Mouse (Mus musculus) midbrain, embryonic 14.5 days (tissue): ENCODE results near the gene Rpl5. TPM values are rescaled to one million over a fixed set of nuclear protein-coding genes. Genes with fewer than 3 reads are reported as not detected.

ENCODE experiments used
- ATAC-seq: fragments of 200-750 bp; cut with Nextera tagmentation; 2 replicates; pipeline ENCODE4 v1.8.0; 2017; ENCODE audit warnings: moderate number of reproducible peaks, moderate library complexity; ENCODE audit not compliant: low FRiP score, low TSS enrichment
- DNase-seq: peaks from one replicate; pipeline ENCODE4 v3.0.0-alpha.2; 2015
- H3K27ac ChIP-seq: fragments of 300-500 bp; sonication (generic); replicated peaks from 2 replicates; pipeline ENCODE4 v1.5.1; 2014; ENCODE audit warnings: mild to moderate bottlenecking, low read depth, low read length, moderate library complexity
- H3K27me3 ChIP-seq: fragments of 300-500 bp; sonication (generic); 2 replicates; pipeline ENCODE4 v1.6.1; 2014; ENCODE audit warnings: low read length, control low read depth, mixed read lengths; ENCODE audit not compliant: control insufficient read depth, insufficient read depth
- H3K36me3 ChIP-seq: fragments of 300-500 bp; sonication (generic); 2 replicates; pipeline ENCODE4 v1.6.1; 2014; ENCODE audit warnings: low read length, control low read depth; ENCODE audit not compliant: control insufficient read depth, insufficient read depth
- H3K4me1 ChIP-seq: fragments of 300-500 bp; sonication (generic); 2 replicates; pipeline ENCODE4 v1.6.1; 2014; ENCODE audit warnings: mild to moderate bottlenecking, antibody characterized with exemption, low read length, control low read depth; ENCODE audit not compliant: control insufficient read depth, insufficient read depth
- H3K4me2 ChIP-seq: fragments of 300-500 bp; sonication (generic); 2 replicates; pipeline ENCODE4 v1.6.1; 2014; ENCODE audit warnings: mild to moderate bottlenecking, low read length, moderate library complexity
- H3K4me3 ChIP-seq: fragments of 300-500 bp; sonication (generic); replicated peaks from 2 replicates; pipeline ENCODE4 v1.5.1; 2014; ENCODE audit warnings: low read depth, low read length
- H3K9ac ChIP-seq: fragments of 300-500 bp; sonication (generic); replicated peaks from 2 replicates; pipeline ENCODE4 v1.6.1; 2014; ENCODE audit warnings: mild to moderate bottlenecking, low read length, moderate library complexity
- H3K9me3 ChIP-seq: fragments of 300-500 bp; sonication (generic); 2 replicates; pipeline ENCODE4 v1.6.1; 2016; ENCODE audit warnings: low read length, control low read depth, mixed read lengths; ENCODE audit not compliant: control insufficient read depth
- WGBS: fragments of 180-500 bp; shearing (Covaris S2); extraction: QIAGEN DNeasy Blood & Tissue Kit; methylation state at CpG from one replicate; pipeline ENCODE4 v1.1.7; 2014; 5-methylcytosine and 5-hydroxymethylcytosine counted together
- polyA plus RNA-seq: library from polyadenylated mRNA; unstranded; fragments of >200 nt; fragmentation: Nextera tagmentation; extraction: Ambion mirVana; gene quantifications from 2 replicates; pipeline ENCODE4 v1.2.1, GENCODE M21; 2014

Rpl5 gene
- polyA plus RNA-seq, 1 experiment from 2014 or later, result 74.8 TPM

GRCm38 (mm10) chr5:107942941-107943340 is 42.6 kb downstream of the Rpl5 start:
- H3K4me1 ChIP-seq, result no peaks in the 10 kb centered on the region
- no peaks in the 10 kb centered on the region for H3K36me3 ChIP-seq
- no peaks in the 10 kb centered on the region for H3K9me3 ChIP-seq
- ATAC-seq (no peak), DNase-seq (no peak)
- H3K4me3 ChIP-seq, result no peak overlapping the region
- no peak overlapping the region for H3K27ac ChIP-seq
- H3K27me3 ChIP-seq, result no peaks in the 10 kb centered on the region
- no peak overlapping the region for H3K4me2 ChIP-seq
- H3K9ac ChIP-seq, result no peak overlapping the region
- WGBS, result 96% methylated on average over 1 of the region's 1 CpGs

GRCm38 (mm10) chr5:107943526-107943925 is 43.2 kb downstream of the Rpl5 start:
- ATAC-seq (no peak), DNase-seq (no peak)
- no peaks in the 10 kb centered on the region for H3K36me3 ChIP-seq
- H3K9me3 ChIP-seq, result no peaks in the 10 kb centered on the region
- no peak overlapping the region for H3K27ac ChIP-seq
- no peak overlapping the region for H3K9ac ChIP-seq
- no peaks in the 10 kb centered on the region for H3K27me3 ChIP-seq
- no peaks in the 10 kb centered on the region for H3K4me1 ChIP-seq
- no peak overlapping the region for H3K4me3 ChIP-seq
- no peak overlapping the region for H3K4me2 ChIP-seq
- 89% methylated on average over 6 of the region's 6 CpGs for WGBS

GRCm38 (mm10) chr5:107946475-107946874 is 46.2 kb downstream of the Rpl5 start:
- no peaks in the 10 kb centered on the region for H3K4me1 ChIP-seq
- ATAC-seq (no peak), DNase-seq (no peak)
- no peak overlapping the region for H3K9ac ChIP-seq
- 93% methylated on average over 1 of the region's 1 CpGs for WGBS
- H3K27ac ChIP-seq, result no peak overlapping the region
- H3K4me3 ChIP-seq, result no peak overlapping the region
- no peaks in the 10 kb centered on the region for H3K27me3 ChIP-seq
- H3K9me3 ChIP-seq, result no peaks in the 10 kb centered on the region
- H3K36me3 ChIP-seq, result no peaks in the 10 kb centered on the region
- H3K4me2 ChIP-seq, result no peak overlapping the region

- peak; percentile 38 for DNase-seq
- no peaks in the 10 kb centered on the region for H3K27me3 ChIP-seq
- no peak overlapping the region for H3K4me2 ChIP-seq
- 91% methylated on average over 2 of the region's 2 CpGs for WGBS
- no peaks in the 10 kb centered on the region for H3K9me3 ChIP-seq
- ATAC-seq, result no peak
- no peak overlapping the region for H3K9ac ChIP-seq
- H3K4me1 ChIP-seq, result no peaks in the 10 kb centered on the region
- H3K27ac ChIP-seq, result no peak overlapping the region
- H3K36me3 ChIP-seq, result no peaks in the 10 kb centered on the region
- H3K4me3 ChIP-seq, result no peak overlapping the region
Observed at GRCm38 (mm10) chr5:107947548-107947947, 47.2 kb downstream of the Rpl5 start.

- Histone ChIP-seq H3K27me3 (no peaks in the 10 kb centered on the region), H3K4me2 (no peak overlapping the region), H3K36me3 (no peaks in the 10 kb centered on the region), H3K27ac (no peak overlapping the region), H3K9ac (no peak overlapping the region), H3K4me1 (no peaks in the 10 kb centered on the region), H3K4me3 (no peak overlapping the region), H3K9me3 (no peaks in the 10 kb centered on the region)
- DNase-seq, result no peak
- WGBS, result 94% methylated on average over 1 of the region's 1 CpGs
- ATAC-seq, result no peak
Observed at GRCm38 (mm10) chr5:107948899-107949298, 48.6 kb downstream of the Rpl5 start.

- H3K4me3 ChIP-seq, result no peak overlapping the region
- H3K4me2 ChIP-seq, result no peak overlapping the region
- no peaks in the 10 kb centered on the region for H3K27me3 ChIP-seq
- no peaks in the 10 kb centered on the region for H3K4me1 ChIP-seq
- no peak overlapping the region for H3K9ac ChIP-seq
- WGBS, result 93% methylated on average over 3 of the region's 3 CpGs
- no peak for ATAC-seq
- H3K36me3 ChIP-seq, result no peaks in the 10 kb centered on the region
- no peaks in the 10 kb centered on the region for H3K9me3 ChIP-seq
- DNase-seq, result no peak
- no peak overlapping the region for H3K27ac ChIP-seq
Observed at GRCm38 (mm10) chr5:107949607-107950006, 49.3 kb downstream of the Rpl5 start.

- Histone ChIP-seq H3K27ac (no peak overlapping the region), H3K36me3 (no peaks in the 10 kb centered on the region), H3K27me3 (no peaks in the 10 kb centered on the region), H3K4me1 (no peaks in the 10 kb centered on the region), H3K4me2 (no peak overlapping the region), H3K9ac (no peak overlapping the region), H3K4me3 (no peak overlapping the region), H3K9me3 (no peaks in the 10 kb centered on the region)
- no peak for DNase-seq
- 81% methylated on average over 5 of the region's 5 CpGs for WGBS
- ATAC-seq, result no peak
Observed at GRCm38 (mm10) chr5:107950643-107951042, 50.3 kb downstream of the Rpl5 start.

Other genes starting within 250 kb of the Rpl5 start
- not detected in 2 replicates for gene Gfi1, start 174.5 kb upstream of the Rpl5 start, polyA plus RNA-seq
- 0.18 and 0.33 TPM in 2 replicates for gene Ube2d2b, start 70.4 kb upstream of the Rpl5 start, polyA plus RNA-seq
- 40.5 and 44.3 TPM in 2 replicates for gene Evi5, start 25.4 kb upstream of the Rpl5 start, polyA plus RNA-seq
- 48.5 and 53.9 TPM in 2 replicates for gene Fam69a, start 86.6 kb downstream of the Rpl5 start, polyA plus RNA-seq
- gene Mtf2, start 165.2 kb downstream of the Rpl5 start, polyA plus RNA-seq, result 91.4 and 113 TPM in 2 replicates
- 19.1 and 19.3 TPM in 2 replicates for gene Tmed5, start 232.1 kb downstream of the Rpl5 start, polyA plus RNA-seq
- 2.2 and 3.1 TPM in 2 replicates for gene Ccdc18, start 232.4 kb downstream of the Rpl5 start, polyA plus RNA-seq